Mouse (Mus musculus): Measurements from ENCODE around the gene Gm10197. TPM values are rescaled to one million over a fixed set of nuclear protein-coding genes. Genes with fewer than 3 reads are reported as not detected.

The Gm10197 gene
- polyA plus RNA-seq, 1 experiment from 2014 or later = not detected

GRCm38 (mm10) chr19:53329221-53329991 lies 42.2 kb downstream of the Gm10197 start:
- Histone ChIP-seq H3K9me3 (no peaks in the 10 kb centered on the region), H3K4me3 (peak overlapping the region; percentile 94), H3K4me2 (peak overlapping the region; percentile 92), H3K9ac (peak overlapping the region; percentile 90), H3K36me3 (peaks cover 25% of the 10 kb centered on the region), H3K4me1 (peaks cover 44% of the 10 kb centered on the region), H3K27ac (replicated peaks) (peak overlapping the region; percentile 86), H3K27me3 (replicated peaks) (no peaks in the 10 kb centered on the region)
- peak; percentile 83 for ATAC-seq (ENCODE audit: extremely low read depth, insufficient number of reproducible peaks, low FRiP score, low TSS enrichment)
- WGBS = under 1% methylated on average over 82 of the region's 106 CpGs

GRCm38 (mm10) chr19:53328116-53328515 lies 43.5 kb downstream of the Gm10197 start:
- Histone ChIP-seq H3K27me3 (replicated peaks) (no peaks in the 10 kb centered on the region), H3K27ac (replicated peaks) (peak overlapping the region; percentile 42; the same call in 1 of the 2 replicates), H3K4me2 (peak overlapping the region; percentile 57), H3K36me3 (peaks cover 18% of the 10 kb centered on the region), H3K4me1 (peaks cover 49% of the 10 kb centered on the region), H3K9ac (no peak overlapping the region), H3K4me3 (no peak overlapping the region), H3K9me3 (no peaks in the 10 kb centered on the region)
- WGBS = 68% methylated on average over 9 of the region's 9 CpGs
- ATAC-seq (ENCODE audit: extremely low read depth, insufficient number of reproducible peaks, low FRiP score, low TSS enrichment) = no peak

GRCm38 (mm10) chr19:53325578-53326295 lies 45.8 kb downstream of the Gm10197 start:
- no peaks in the 10 kb centered on the region for H3K9me3 ChIP-seq
- peak overlapping the region; percentile 53 for H3K4me3 ChIP-seq
- 3% methylated on average over 27 of the region's 27 CpGs for whole genome bisulfite sequencing
- H3K9ac ChIP-seq = peak overlapping the region; percentile 88
- peak; percentile 60 for ATAC-seq (ENCODE audit: extremely low read depth, insufficient number of reproducible peaks, low FRiP score, low TSS enrichment)
- H3K4me2 ChIP-seq = peak overlapping the region; percentile 80
- H3K27me3 ChIP-seq (replicated peaks) = no peaks in the 10 kb centered on the region
- no peaks in the 10 kb centered on the region for H3K36me3 ChIP-seq
- peaks cover 58% of the 10 kb centered on the region for H3K4me1 ChIP-seq
- peak overlapping the region; percentile 93 for H3K27ac ChIP-seq (replicated peaks)

GRCm38 (mm10) chr19:53324866-53325265 lies 46.7 kb downstream of the Gm10197 start:
- no peak for ATAC-seq (ENCODE audit: extremely low read depth, insufficient number of reproducible peaks, low FRiP score, low TSS enrichment)
- Histone ChIP-seq H3K27ac (replicated peaks) (peak overlapping the region; percentile 93), H3K9ac (peak overlapping the region; percentile 88), H3K4me1 (peaks cover 61% of the 10 kb centered on the region), H3K4me3 (peak overlapping the region; percentile 53), H3K36me3 (no peaks in the 10 kb centered on the region), H3K4me2 (peak overlapping the region; percentile 80), H3K27me3 (replicated peaks) (no peaks in the 10 kb centered on the region), H3K9me3 (no peaks in the 10 kb centered on the region)
- 53% methylated on average over 6 of the region's 6 CpGs for WGBS

- H3K9me3 ChIP-seq = no peaks in the 10 kb centered on the region
- H3K9ac ChIP-seq = no peak overlapping the region
- no peak overlapping the region for H3K27ac ChIP-seq (replicated peaks)
- no peak overlapping the region for H3K4me2 ChIP-seq
- ATAC-seq (ENCODE audit: extremely low read depth, insufficient number of reproducible peaks, low FRiP score, low TSS enrichment) = no peak
- peaks cover 64% of the 10 kb centered on the region for H3K4me1 ChIP-seq
- H3K36me3 ChIP-seq = no peaks in the 10 kb centered on the region
- no peaks in the 10 kb centered on the region for H3K27me3 ChIP-seq (replicated peaks)
- WGBS = 89% methylated on average over 12 of the region's 12 CpGs
- no peak overlapping the region for H3K4me3 ChIP-seq
Observed at GRCm38 (mm10) chr19:53322438-53323048, 49.0 kb downstream of the Gm10197 start.

Other genes with a start within 250 kb of the Gm10197 start
- gene Add3, start 231.3 kb downstream of the Gm10197 start, polyA plus RNA-seq (2015; fragmentation: Nextera tagmentation; extraction: Ambion mirVana) = 120 and 121 TPM in 2 replicates
- 31.8 and 34.5 TPM in 2 replicates for gene Mxi1, start 61.2 kb downstream of the Gm10197 start, polyA plus RNA-seq (2015; fragmentation: Nextera tagmentation; extraction: Ambion mirVana)
- gene Smndc1, start 18.8 kb upstream of the Gm10197 start, polyA plus RNA-seq (2015; fragmentation: Nextera tagmentation; extraction: Ambion mirVana) = 27.8 and 28.8 TPM in 2 replicates
- 7.8 and 8.0 TPM in 2 replicates for gene Dusp5, start 157.3 kb upstream of the Gm10197 start, polyA plus RNA-seq (2015; fragmentation: Nextera tagmentation; extraction: Ambion mirVana)
- gene Nutf2-ps1, start 217.3 kb upstream of the Gm10197 start, polyA plus RNA-seq (2015; fragmentation: Nextera tagmentation; extraction: Ambion mirVana) = 283 and 325 TPM in 2 replicates
- 38.3 and 41.4 TPM in 2 replicates for gene Smc3, start 228.6 kb upstream of the Gm10197 start, polyA plus RNA-seq (2015; fragmentation: Nextera tagmentation; extraction: Ambion mirVana)